Mouse (Mus musculus) small intestine, adult 2 months (tissue): ENCODE results near the gene 9130213A22Rik. TPM values are rescaled to one million over a fixed set of nuclear protein-coding genes. Genes with fewer than 3 reads are reported as not detected.

ENCODE experiments used
- H3K27ac ChIP-seq: fragments of 200-500 bp; 2 replicates; pipeline ENCODE4 v1.5.1; 2012; ENCODE audit warnings: low read depth, low read length, control low read depth, inconsistent platforms; ENCODE audit not compliant: insufficient read depth
- H3K27me3 ChIP-seq: fragments of 200-500 bp; 2 replicates; pipeline ENCODE4 v1.6.1; 2012; ENCODE audit warnings: mild to moderate bottlenecking, moderate library complexity, low read length, inconsistent platforms; ENCODE audit not compliant: control insufficient read depth, insufficient read depth
- H3K36me3 ChIP-seq: fragments of 200-500 bp; 2 replicates; pipeline ENCODE4 v1.6.1; 2012; ENCODE audit warnings: mild to moderate bottlenecking, low read length, control low read depth, inconsistent platforms; ENCODE audit not compliant: control insufficient read depth, insufficient read depth
- H3K4me1 ChIP-seq: fragments of 200-500 bp; 2 replicates; pipeline ENCODE4 v1.6.1; 2012; ENCODE audit warnings: low read length, inconsistent platforms, mixed read lengths; ENCODE audit not compliant: control insufficient read depth, insufficient read depth, insufficient read length
- H3K4me3 ChIP-seq: fragments of 200-500 bp; 2 replicates; pipeline ENCODE4 v1.5.1; 2012; ENCODE audit warnings: low read depth, mild to moderate bottlenecking, control low read depth, inconsistent platforms, low read length, moderate library complexity
- CTCF ChIP-seq: fragments of 200-500 bp; IDR thresholded peaks from 2 replicates; pipeline ENCODE4 v1.5.1; 2012; ENCODE audit warnings: low read depth, mild to moderate bottlenecking, control low read depth, inconsistent platforms, low read length, moderate library complexity, mixed read lengths; ENCODE audit not compliant: insufficient replicate concordance, insufficient read length; ENCODE audit errors: extremely low read depth
- POLR2A ChIP-seq: fragments of 200-500 bp; IDR thresholded peaks from 2 replicates; pipeline ENCODE4 v1.6.1; 2012; ENCODE audit warnings: low read depth, mild to moderate bottlenecking, control low read depth, inconsistent platforms, low read length, moderate library complexity
- WGBS: fragments of 180-500 bp; shearing (Covaris S2); methylation state at CpG from one replicate; pipeline ENCODE4 v1.1.7; 2018; 5-methylcytosine and 5-hydroxymethylcytosine counted together
- polyA plus RNA-seq: library from polyadenylated mRNA; depleted of rRNA; stranded (reverse); fragments of >200 nt; gene quantifications from 2 replicates; pipeline ENCODE4 v1.2.3, GENCODE M21; 2012

Gene 9130213A22Rik
- polyA plus RNA-seq, 1 experiment: 0.38 TPM

- WGBS: 4% methylated on average over 7 of the region's 7 CpGs
- no peak overlapping the region for H3K27ac ChIP-seq
- TF ChIP-seq CTCF (peak; percentile 57; the same call in 1 of the 2 replicates), POLR2A (no peak)
Observed at GRCm38 (mm10) chr11:69150444-69150843, 28.1 kb upstream of the 9130213A22Rik start.

GRCm38 (mm10) chr11:69149728-69150127 lies 27.3 kb upstream of the 9130213A22Rik start:
- TF ChIP-seq POLR2A (no peak), CTCF (no peak)
- Histone ChIP-seq H3K4me1 (no peaks in the 10 kb centered on the region), H3K4me3 (no peak overlapping the region), H3K27me3 (peaks cover 5% of the 10 kb centered on the region; the same call in 1 of the 2 replicates), H3K27ac (no peak overlapping the region), H3K36me3 (no peaks in the 10 kb centered on the region)
- 77% methylated on average over 6 of the region's 6 CpGs for WGBS

More at GRCm38 (mm10) chr11:69150444-69150843, 28.1 kb upstream of the 9130213A22Rik start:
- H3K36me3 ChIP-seq: no peaks in the 10 kb centered on the region
- no peaks in the 10 kb centered on the region for H3K4me1 ChIP-seq
- peaks cover 5% of the 10 kb centered on the region; the same call in 1 of the 2 replicates for H3K27me3 ChIP-seq
- H3K4me3 ChIP-seq: peak overlapping the region; percentile 7

- TF ChIP-seq POLR2A (no peak), CTCF (no peak)
- no peaks in the 10 kb centered on the region for H3K36me3 ChIP-seq
- no peak overlapping the region for H3K27ac ChIP-seq
- no peaks in the 10 kb centered on the region for H3K4me1 ChIP-seq
- 85% methylated on average over 5 of the region's 5 CpGs for WGBS
- no peak overlapping the region for H3K4me3 ChIP-seq
- peaks cover 5% of the 10 kb centered on the region; the same call in 1 of the 2 replicates for H3K27me3 ChIP-seq
Observed at GRCm38 (mm10) chr11:69148451-69148960, 26.1 kb upstream of the 9130213A22Rik start.

- no peaks in the 10 kb centered on the region for H3K4me1 ChIP-seq
- peaks cover 5% of the 10 kb centered on the region; the same call in 1 of the 2 replicates for H3K27me3 ChIP-seq
- no peak for TF ChIP-seq POLR2A
- TF ChIP-seq CTCF: no peak
- 75% methylated on average over 7 of the region's 7 CpGs for WGBS
- no peak overlapping the region for H3K4me3 ChIP-seq
- H3K27ac ChIP-seq: no peak overlapping the region
- H3K36me3 ChIP-seq: no peaks in the 10 kb centered on the region
Observed at GRCm38 (mm10) chr11:69147546-69147945, 25.2 kb upstream of the 9130213A22Rik start.

- 83% methylated on average over 6 of the region's 6 CpGs for WGBS
- no peaks in the 10 kb centered on the region for H3K27me3 ChIP-seq
- no peak for TF ChIP-seq POLR2A
- H3K27ac ChIP-seq: no peak overlapping the region
- H3K4me1 ChIP-seq: peaks cover 11% of the 10 kb centered on the region
- no peaks in the 10 kb centered on the region for H3K36me3 ChIP-seq
- no peak overlapping the region for H3K4me3 ChIP-seq
Observed at GRCm38 (mm10) chr11:69135361-69135760, 13.0 kb upstream of the 9130213A22Rik start.

- Histone ChIP-seq H3K4me1 (peaks cover 11% of the 10 kb centered on the region), H3K27ac (no peak overlapping the region), H3K4me3 (peak overlapping the region; percentile 66), H3K36me3 (no peaks in the 10 kb centered on the region), H3K27me3 (no peaks in the 10 kb centered on the region)
- WGBS: 42% methylated on average over 8 of the region's 8 CpGs
- TF ChIP-seq POLR2A: no peak
- TF ChIP-seq CTCF: no peak
Observed at GRCm38 (mm10) chr11:69134622-69134968, 12.2 kb upstream of the 9130213A22Rik start.

- no peak overlapping the region for H3K27ac ChIP-seq
- TF ChIP-seq CTCF (peak; percentile 28; the same call in 1 of the 2 replicates), POLR2A (no peak)
- WGBS: 3% methylated on average over 34 of the region's 34 CpGs
- peak overlapping the region; percentile 66 for H3K4me3 ChIP-seq
- H3K27me3 ChIP-seq: no peaks in the 10 kb centered on the region
- H3K4me1 ChIP-seq: peaks cover 11% of the 10 kb centered on the region
- no peaks in the 10 kb centered on the region for H3K36me3 ChIP-seq
Observed at GRCm38 (mm10) chr11:69133923-69134621, 11.7 kb upstream of the 9130213A22Rik start.
